Mouse (Mus musculus) E14TG2a.4 (cell line): ENCODE data around the gene Gm20388.

Experiments
- CTCF ChIP-seq: conservative IDR thresholded peaks from 2 replicates; pipeline ENCODE4 v1.5.1; 2014; ENCODE audit warnings: low read length
- POU5F1 ChIP-seq: IDR thresholded peaks from 2 replicates; pipeline ENCODE4 v1.6.1; 2014; ENCODE audit warnings: low read length, borderline replicate concordance

DNA sequence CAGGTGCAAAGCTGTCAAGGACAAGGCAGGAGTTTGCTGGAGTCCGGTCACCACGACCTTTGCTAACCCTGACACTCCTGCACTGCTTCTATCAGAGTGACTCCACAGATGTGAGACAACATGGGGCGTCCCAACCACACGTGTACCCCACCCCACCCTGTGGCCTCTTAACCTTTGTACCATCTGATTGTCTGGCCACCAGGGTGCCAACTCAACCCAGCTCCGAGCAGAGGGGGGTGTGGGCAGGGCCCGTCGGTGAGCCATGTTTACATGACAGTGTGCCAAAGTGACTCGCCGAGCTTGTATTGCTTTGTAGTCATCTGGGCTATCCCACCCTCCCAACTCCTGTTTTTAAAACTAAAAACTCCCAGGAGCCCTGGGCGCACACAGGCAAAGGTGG, 4434.5 kb downstream of the Gm20388 start:
- no peak for TF ChIP-seq CTCF
- no peak for TF ChIP-seq POU5F1
